In genomic region chr2:131296746-131297261, GRCm38 (mm10) we compare ENCODE assay signal across 14 mouse cellular contexts.
"Had no signal": no experiment of that assay in that cellular context is flagged by ENCODE, and none has a peak within 500 bp of the region (broad histone marks: within the 10 kb centered on the region; RNA-seq: fewer than 3 reads in every experiment).

No protein-coding gene starts in this region.

- H3K4me3 ChIP-seq: limb, embryonic 13.5 days; liver, embryonic 15.5 days had no signal

- H3K9me3 ChIP-seq: limb, embryonic 13.5 days; liver, embryonic 15.5 days had no signal

- DNase-seq: kidney, adult 11 months; kidney, adult 9 months; kidney, postnatal 4 days; lung, adult 2 months; lung, postnatal 36 days; midbrain, embryonic 14.5 days; right cerebral cortex, postnatal 25 days; thymus, postnatal 4 days had no signal

- H3K27ac ChIP-seq: kidney, postnatal 0 days; limb, embryonic 13.5 days; liver, embryonic 15.5 days; stomach, postnatal 0 days had no signal

- H3K9ac ChIP-seq: limb, embryonic 13.5 days; liver, embryonic 15.5 days had no signal

- H3K4me1 ChIP-seq: liver, embryonic 15.5 days had no signal

- H3K27me3 ChIP-seq: limb, embryonic 13.5 days; liver, embryonic 15.5 days had no signal

- ATAC-seq: lung, postnatal 0 days had no signal

- H3K4me2 ChIP-seq: limb, embryonic 13.5 days; liver, embryonic 11.5 days; liver, embryonic 15.5 days had no signal
